Mouse (Mus musculus) G1E (cell line): ENCODE results near the gene Tacc2. TPM values are rescaled to one million over a fixed set of nuclear protein-coding genes. Genes with fewer than 3 reads are reported as not detected.

Source experiments
- ATAC-seq: 2 replicates; pipeline ENCODE4 v1.8.0; 2016; ENCODE audit warnings: mild to moderate bottlenecking; ENCODE audit not compliant: insufficient number of reproducible peaks, poor library complexity, low FRiP score, severe bottlenecking; ENCODE audit errors: extremely low read depth
- DNase-seq: peaks from one replicate; pipeline ENCODE4 v3.0.0; 2012; ENCODE audit warnings: low spot score
- H3K27me3 ChIP-seq: 2 replicates; pipeline ENCODE4 v1.6.1; 2012; ENCODE audit warnings: mild to moderate bottlenecking, low read length, inconsistent platforms; ENCODE audit not compliant: insufficient read depth
- H3K36me3 ChIP-seq: replicated peaks from 2 replicates; pipeline ENCODE3; 2012; ENCODE audit warnings: mild to moderate bottlenecking, inconsistent platforms
- H3K4me1 ChIP-seq: 2 replicates; pipeline ENCODE4 v1.6.1; 2012; ENCODE audit warnings: low read depth, low read length, inconsistent platforms, mixed read lengths; ENCODE audit not compliant: insufficient read depth
- H3K4me3 ChIP-seq: 2 replicates; pipeline ENCODE4 v1.5.1; 2012; ENCODE audit warnings: low read depth, mild to moderate bottlenecking, inconsistent platforms, low read length, moderate library complexity, mixed read lengths
- H3K9me3 ChIP-seq: replicated peaks from 2 replicates; pipeline ENCODE4 v1.6.1; 2012; ENCODE audit warnings: inconsistent platforms
- CTCF ChIP-seq: IDR thresholded peaks from 2 replicates; pipeline ENCODE4 v1.5.1; 2012; ENCODE audit warnings: low read depth, low read length, inconsistent platforms, mixed read lengths
- GATA1 ChIP-seq: IDR thresholded peaks from 2 replicates; pipeline ENCODE4 v1.6.1; 2012; ENCODE audit warnings: borderline replicate concordance, low read length, inconsistent platforms, mixed read lengths
- GATA2 ChIP-seq: IDR thresholded peaks from 2 replicates; pipeline ENCODE4 v1.6.1; 2012; ENCODE audit warnings: low read depth, low read length, inconsistent platforms, borderline replicate concordance
- POLR2AphosphoS5 ChIP-seq: IDR thresholded peaks from 2 replicates; pipeline ENCODE4 v1.6.1; 2012; ENCODE audit warnings: low read depth, low read length, inconsistent platforms; ENCODE audit not compliant: insufficient replicate concordance
- TAL1 ChIP-seq: conservative IDR thresholded peaks from 2 replicates; pipeline ENCODE4 v1.6.1; 2012; ENCODE audit warnings: low read depth, low read length, inconsistent platforms, mixed read lengths
- polyA plus RNA-seq: library from polyadenylated mRNA; stranded (reverse); fragments of >175 nt; gene quantifications from 2 replicates; pipeline ENCODE4 v1.2.3, GENCODE M21; 2012
- total RNA-seq, 2 experiments: library from RNA; stranded (forward) in 1 of 2; stranded (reverse) in 1 of 2; fragments of 200-1000 nt in 1 of 2; fragments of >200 nt in 1 of 2; fragmentation: Nextera tagmentation in 1 of 2; gene quantifications; 2 replicates each; pipeline ENCODE4 v1.2.3; 2014 to 2017

Gene Tacc2
- total and polyA plus RNA-seq, 3 experiments: 0.38 TPM; not detected in 2

DNA sequence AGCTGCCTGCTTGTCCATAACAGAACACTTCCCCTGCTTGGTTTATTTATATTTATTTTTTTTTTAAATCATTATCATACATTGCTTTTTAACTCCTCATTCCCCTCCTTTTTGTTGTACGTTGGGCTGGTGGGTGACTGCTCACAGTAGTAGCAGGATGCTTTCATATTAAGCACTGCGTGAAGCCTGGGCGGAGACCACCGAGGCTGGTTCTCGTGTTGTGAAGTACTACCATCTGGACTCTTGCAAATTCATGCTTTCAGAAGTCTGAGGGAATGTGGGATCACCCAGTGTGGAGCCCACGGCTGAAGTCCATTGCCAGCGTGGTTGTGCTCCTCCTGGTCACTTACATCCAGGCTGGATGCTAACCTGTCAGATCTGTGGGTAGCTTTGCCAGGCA is 154.6 kb downstream of the Tacc2 start:
- DNase-seq (no peak), ATAC-seq (no peak)
- H3K36me3 ChIP-seq: no peaks in the 10 kb centered on the region
- H3K4me3 ChIP-seq: no peak overlapping the region
- H3K27me3 ChIP-seq: no peaks in the 10 kb centered on the region
- TF ChIP-seq POLR2AphosphoS5 (no peak), TAL1 (no peak), GATA2 (no peak), CTCF (no peak), GATA1 (no peak)
- peaks cover 78% of the 10 kb centered on the region for H3K9me3 ChIP-seq
- no peaks in the 10 kb centered on the region for H3K4me1 ChIP-seq

DNA sequence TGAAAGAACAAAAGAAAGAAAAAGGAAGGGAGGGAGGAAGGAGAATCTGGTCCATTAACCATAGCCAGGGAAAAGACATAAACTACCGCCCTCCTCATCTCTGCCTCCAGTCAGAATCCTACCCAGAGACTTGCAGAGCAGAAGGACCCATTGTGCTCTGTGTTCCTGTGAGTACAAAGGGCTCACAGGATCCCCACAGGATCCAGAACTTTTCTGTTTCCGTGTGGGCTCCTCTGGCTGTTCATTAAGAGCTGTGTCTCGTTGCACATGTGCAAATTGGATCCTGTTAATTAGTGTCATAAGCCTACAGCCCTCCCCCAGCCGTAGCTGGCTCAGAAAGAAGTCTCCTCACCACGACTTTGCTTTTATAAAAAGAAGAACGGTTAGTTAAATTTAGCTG is 155.7 kb downstream of the Tacc2 start:
- Histone ChIP-seq H3K4me3 (no peak overlapping the region), H3K36me3 (no peaks in the 10 kb centered on the region), H3K27me3 (no peaks in the 10 kb centered on the region), H3K4me1 (no peaks in the 10 kb centered on the region), H3K9me3 (peaks cover 78% of the 10 kb centered on the region)
- TF ChIP-seq GATA1 (no peak), TAL1 (no peak), GATA2 (no peak), POLR2AphosphoS5 (no peak), CTCF (no peak)
- no peak for ATAC-seq
- DNase-seq: no peak

DNA sequence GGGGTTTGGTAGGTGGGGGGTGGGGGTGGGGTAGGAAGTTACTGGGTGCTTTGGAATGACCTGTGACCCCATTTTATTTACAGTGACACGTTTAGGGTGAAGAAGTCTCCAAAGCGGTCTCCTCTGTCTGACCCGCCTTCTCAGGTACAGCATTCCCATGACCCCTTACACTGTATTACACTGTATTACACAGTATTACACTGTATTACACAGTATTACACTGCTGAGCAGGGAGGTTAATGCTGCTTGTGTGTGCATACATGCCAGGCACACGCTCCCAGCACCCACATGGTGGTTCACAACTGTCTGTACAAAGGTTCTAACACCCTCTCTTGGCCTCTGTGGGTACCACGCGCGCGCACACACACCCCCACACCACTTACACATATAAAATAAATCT is 156.2 kb downstream of the Tacc2 start:
- ATAC-seq: no peak

DNA sequence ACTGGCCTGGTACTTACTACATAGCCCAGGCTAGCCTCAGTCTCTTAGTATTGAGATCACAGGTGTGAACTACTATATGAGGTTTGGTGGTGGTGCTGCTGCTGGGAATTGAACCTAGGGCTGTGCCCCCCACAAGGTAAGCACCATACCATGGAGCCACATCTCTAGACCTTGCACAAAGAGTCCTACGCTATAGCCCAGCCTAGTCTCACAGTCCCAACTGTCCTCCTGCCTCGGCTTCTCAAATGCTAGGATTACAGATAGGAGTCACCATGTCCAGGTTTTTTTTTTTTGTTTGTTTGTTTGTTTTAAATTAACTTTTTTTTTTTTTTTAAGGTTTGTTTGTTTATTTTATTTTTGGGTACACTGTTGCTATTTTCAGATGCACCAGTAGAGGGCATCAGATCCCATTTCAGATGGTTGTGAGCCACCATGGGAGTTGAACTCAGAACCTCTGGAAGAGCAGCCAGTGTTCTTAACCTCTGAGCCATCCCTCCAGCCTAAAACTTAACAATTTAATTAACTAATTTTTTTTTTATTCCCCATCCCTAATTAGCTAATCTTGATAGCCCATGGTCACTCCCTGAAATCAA is 157.1 kb downstream of the Tacc2 start:
- ATAC-seq: no peak
- no peak for DNase-seq
- Histone ChIP-seq H3K4me3 (no peak overlapping the region), H3K9me3 (peaks cover 78% of the 10 kb centered on the region), H3K27me3 (no peaks in the 10 kb centered on the region), H3K4me1 (no peaks in the 10 kb centered on the region), H3K36me3 (no peaks in the 10 kb centered on the region)
- no peak for TF ChIP-seq POLR2AphosphoS5
- no peak for TF ChIP-seq GATA2
- no peak for TF ChIP-seq GATA1
- TF ChIP-seq CTCF: no peak

More for the DNA sequence above, 156.2 kb downstream of the Tacc2 start:
- DNase-seq: no peak
- Histone ChIP-seq H3K36me3 (no peaks in the 10 kb centered on the region), H3K4me3 (no peak overlapping the region), H3K27me3 (no peaks in the 10 kb centered on the region), H3K4me1 (no peaks in the 10 kb centered on the region), H3K9me3 (peaks cover 78% of the 10 kb centered on the region)
- TF ChIP-seq TAL1 (no peak), CTCF (no peak)

DNA sequence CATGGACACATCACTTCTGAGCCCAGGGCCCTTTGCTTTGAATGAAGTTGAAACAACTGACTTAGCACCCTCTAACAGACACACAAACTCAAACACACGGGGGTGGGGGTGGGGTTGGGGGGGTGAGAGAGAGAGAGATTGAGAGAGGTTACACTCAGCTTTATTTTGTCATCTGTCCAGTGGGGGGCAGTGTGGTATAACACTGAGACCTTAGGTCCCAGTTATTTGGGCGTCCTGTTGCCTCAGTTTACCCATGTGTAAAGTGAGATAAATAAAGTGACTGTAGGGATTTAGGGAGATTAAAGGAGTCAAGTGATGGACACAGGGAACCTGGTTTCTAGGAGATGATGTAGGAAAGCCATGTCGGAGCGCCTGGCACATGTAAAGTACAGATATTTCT is 163.9 kb downstream of the Tacc2 start:
- H3K36me3 ChIP-seq: no peaks in the 10 kb centered on the region
- no peaks in the 10 kb centered on the region for H3K4me1 ChIP-seq
- peaks cover 89% of the 10 kb centered on the region for H3K9me3 ChIP-seq
- no peak for ATAC-seq
- no peak overlapping the region for H3K4me3 ChIP-seq
- TF ChIP-seq POLR2AphosphoS5 (no peak), TAL1 (no peak), CTCF (no peak), GATA1 (no peak), GATA2 (no peak)
- no peaks in the 10 kb centered on the region for H3K27me3 ChIP-seq
- no peak for DNase-seq

DNA sequence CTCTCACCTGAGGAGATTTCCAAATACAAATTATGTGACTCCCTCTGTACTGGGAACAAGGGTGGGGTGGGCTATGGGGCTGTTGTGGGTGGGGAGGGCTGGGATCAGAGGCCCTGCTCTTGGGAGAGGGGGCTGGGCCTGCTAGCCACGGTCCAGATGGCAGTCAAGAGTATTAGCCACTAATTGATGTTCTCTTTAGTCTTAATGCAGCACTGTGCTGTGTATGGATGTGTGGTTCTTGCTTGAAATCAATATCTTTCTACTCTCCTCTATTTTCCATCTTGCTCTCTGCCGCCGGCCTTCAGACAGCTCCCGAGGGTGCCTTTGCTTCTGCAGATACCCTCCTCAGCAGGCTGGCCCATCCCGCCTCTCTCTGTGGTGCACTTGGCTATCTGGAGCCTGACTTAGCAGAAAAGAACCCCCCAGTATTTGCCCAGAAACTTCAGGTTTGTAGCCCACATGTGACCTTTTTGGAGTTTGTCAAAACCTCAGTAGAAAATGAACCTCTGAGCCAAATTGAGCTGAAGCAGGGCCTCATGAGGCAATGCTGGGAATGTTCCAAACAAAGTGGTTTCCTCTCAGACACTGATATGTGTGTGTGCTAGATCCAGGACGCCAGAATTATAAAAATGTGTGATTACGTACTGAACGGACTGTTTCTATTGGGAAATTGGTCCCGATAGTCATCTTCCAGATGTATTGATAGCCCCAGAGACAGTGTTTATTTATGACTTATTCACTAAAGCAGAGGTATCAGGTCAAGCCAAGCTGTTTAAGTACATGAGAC is 166.2 kb downstream of the Tacc2 start:
- H3K27me3 ChIP-seq: no peaks in the 10 kb centered on the region
- H3K9me3 ChIP-seq: peaks cover 92% of the 10 kb centered on the region
- no peaks in the 10 kb centered on the region for H3K4me1 ChIP-seq
- H3K36me3 ChIP-seq: no peaks in the 10 kb centered on the region
- TF ChIP-seq TAL1 (no peak), CTCF (no peak), GATA2 (no peak), POLR2AphosphoS5 (no peak)
- DNase-seq: no peak
- H3K4me3 ChIP-seq: no peak overlapping the region
- no peak for ATAC-seq

DNA sequence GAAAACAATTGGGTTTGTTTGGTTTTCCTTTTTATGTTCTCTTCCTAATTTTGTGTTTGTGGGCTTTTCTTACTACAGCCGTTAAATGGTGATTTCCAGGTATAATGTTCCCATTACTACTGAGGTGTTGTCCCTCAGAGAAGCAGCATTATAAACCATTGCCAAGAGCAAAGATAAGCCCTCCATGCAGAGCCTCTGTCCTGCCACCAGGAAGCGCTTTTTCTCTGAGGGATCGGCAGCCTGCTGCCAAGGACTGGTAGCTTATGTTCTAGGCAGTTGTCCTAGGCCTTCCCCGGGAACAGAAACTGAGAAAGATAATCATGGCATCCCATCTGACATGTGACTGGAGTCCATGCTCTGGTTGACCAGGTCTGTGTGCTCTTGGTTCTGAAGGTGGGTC is 171.9 kb downstream of the Tacc2 start:
- no peak overlapping the region for H3K4me3 ChIP-seq
- H3K27me3 ChIP-seq: no peaks in the 10 kb centered on the region
- peaks cover 84% of the 10 kb centered on the region for H3K9me3 ChIP-seq
- H3K36me3 ChIP-seq: no peaks in the 10 kb centered on the region
- H3K4me1 ChIP-seq: no peaks in the 10 kb centered on the region
- DNase-seq (no peak), ATAC-seq (no peak; the same call in 1 of the 2 replicates)
- TF ChIP-seq POLR2AphosphoS5 (no peak), GATA1 (no peak), GATA2 (no peak), CTCF (no peak), TAL1 (no peak)
